Mouse (Mus musculus): Measurements from ENCODE around the gene Mcee.
A peak's percentile ranks its signal among the peaks of the same experiment; 100 is the strongest.

The Mcee gene

GRCm38 (mm10) chr7:64392122-64392818, at the start of gene Mcee, which contains the start of gene Mphosph10:
TSS of gene Mcee (plus strand) at chr7:64392607.
TSS of gene Mphosph10 (minus strand) at chr7:64392268.
- DNase-seq, result peak; percentile 99

GRCm38 (mm10) chr7:64347813-64348212, 44.6 kb upstream of the Mcee start:
- DNase-seq, result no peak

GRCm38 (mm10) chr7:64349147-64349861, 43.1 kb upstream of the Mcee start:
- no peak for DNase-seq

DNA sequence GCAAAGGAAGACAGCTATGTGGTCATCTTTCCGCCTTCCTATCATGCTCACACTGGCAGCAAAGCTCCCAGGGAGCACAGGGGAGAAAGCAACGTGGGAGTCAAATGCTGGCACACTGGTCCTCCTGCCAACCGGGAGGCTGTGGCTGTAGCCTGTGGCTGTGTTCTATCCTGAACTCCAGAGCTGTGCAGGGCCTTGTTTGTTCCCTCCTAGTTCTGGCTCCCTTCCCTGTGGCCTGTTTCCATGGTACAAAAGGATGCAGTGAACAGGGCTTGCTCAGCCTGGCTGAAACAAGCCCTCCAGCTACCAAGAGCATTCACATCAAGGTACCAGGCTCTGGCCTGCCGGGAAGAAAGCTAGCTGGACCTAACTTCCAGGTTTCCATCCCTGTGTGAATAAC, 41.3 kb upstream of the Mcee start:
- no peak for DNase-seq

DNA sequence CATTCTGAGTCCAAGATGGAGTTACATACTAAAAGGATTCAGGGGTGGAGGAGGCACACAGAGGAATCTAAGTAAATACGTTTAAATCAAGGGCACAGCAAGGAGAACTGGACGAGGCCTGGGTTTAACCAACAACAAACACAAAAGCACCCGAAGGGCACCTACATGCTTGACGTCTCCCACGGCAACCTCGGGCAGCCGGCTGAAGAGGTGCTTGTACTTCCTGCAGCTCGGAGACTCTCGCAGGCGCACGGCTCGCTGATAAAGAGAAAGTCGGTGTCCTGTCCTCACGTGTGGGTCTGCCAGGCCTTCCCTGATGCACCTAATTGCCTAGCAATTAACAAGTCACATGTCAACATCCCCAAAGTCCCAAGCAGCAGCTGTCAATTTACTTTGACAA, 38.2 kb upstream of the Mcee start:
- peak; percentile 30 to 52 for DNase-seq

GRCm38 (mm10) chr7:64356661-64357060, 35.7 kb upstream of the Mcee start:
- DNase-seq, result no peak

- peak; percentile 90 to 94 for DNase-seq
Measured at GRCm38 (mm10) chr7:64357405-64357804, 35.0 kb upstream of the Mcee start.

- no peak for DNase-seq
Measured at GRCm38 (mm10) chr7:64358666-64359065, 33.7 kb upstream of the Mcee start.

DNA sequence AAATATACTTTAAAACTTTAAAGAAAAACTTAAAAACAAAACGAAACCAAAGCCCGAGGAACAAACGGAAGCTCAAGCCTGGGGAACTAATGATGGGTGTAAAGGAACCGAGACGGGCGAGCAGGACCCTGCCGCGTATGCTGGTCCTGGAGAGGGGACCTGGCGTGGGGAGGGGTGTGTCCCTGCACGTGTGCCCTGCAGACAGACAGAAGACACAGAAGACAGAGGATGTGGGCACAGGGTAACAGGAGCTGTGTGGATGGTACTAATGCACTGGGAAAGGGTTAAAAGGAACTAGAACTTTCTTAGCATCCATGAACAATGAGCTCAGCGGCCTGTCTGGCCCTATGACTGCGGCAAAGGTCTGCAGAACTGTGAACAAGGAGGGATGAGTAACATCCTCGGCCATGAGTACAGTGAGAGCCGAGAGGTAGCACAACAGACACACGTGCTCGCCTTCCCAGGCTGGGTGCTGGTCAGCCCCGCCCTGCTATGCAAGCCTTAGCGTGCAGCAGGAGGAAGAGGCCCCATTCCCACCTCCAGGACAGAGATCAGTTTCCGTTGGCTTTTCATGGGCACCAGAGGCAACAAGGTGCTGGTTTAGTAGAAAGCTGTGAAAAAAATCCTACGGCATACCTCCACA, 32.3 kb upstream of the Mcee start:
- no peak for DNase-seq

DNA sequence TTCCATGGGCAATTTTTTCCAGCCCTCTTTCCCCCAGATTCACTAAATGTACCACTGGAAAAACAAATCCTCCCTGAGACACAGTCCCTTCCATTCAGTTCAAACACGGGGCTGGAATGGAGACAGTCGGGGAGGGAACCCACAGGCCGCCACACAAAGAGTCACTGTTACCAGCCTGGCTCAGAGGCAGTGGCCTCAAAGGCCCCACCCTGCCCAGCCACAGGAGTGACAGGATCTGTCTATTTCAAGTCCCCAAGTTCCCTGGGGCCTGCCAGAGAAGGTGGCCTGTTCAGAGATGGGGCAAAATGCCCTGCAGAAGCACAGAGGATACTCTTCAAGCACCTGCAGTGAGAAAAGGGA, 31.8 kb upstream of the Mcee start:
- no peak for DNase-seq

GRCm38 (mm10) chr7:64365863-64366262, 26.5 kb upstream of the Mcee start:
- DNase-seq, result peak; percentile 71 to 76

DNA sequence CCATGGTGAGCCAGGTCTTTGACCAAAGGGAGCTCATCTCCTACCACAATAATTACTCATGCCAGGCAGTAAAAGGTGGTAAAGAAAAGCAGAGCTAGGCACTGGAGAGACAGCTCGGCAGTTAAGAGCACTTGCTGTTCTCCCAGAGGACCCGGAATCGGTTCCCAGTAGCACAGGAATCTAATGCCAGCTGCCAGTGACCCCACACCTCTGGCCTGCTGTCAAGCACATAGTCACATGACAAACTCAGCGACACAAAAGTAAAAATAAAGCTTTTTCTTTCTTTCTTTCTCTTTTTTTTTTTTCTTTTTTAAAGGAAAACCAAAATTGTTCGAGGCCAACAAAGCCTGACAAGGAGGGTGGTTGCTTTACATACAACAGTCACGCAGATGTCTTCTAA, 22.6 kb upstream of the Mcee start:
- no peak for DNase-seq

DNA sequence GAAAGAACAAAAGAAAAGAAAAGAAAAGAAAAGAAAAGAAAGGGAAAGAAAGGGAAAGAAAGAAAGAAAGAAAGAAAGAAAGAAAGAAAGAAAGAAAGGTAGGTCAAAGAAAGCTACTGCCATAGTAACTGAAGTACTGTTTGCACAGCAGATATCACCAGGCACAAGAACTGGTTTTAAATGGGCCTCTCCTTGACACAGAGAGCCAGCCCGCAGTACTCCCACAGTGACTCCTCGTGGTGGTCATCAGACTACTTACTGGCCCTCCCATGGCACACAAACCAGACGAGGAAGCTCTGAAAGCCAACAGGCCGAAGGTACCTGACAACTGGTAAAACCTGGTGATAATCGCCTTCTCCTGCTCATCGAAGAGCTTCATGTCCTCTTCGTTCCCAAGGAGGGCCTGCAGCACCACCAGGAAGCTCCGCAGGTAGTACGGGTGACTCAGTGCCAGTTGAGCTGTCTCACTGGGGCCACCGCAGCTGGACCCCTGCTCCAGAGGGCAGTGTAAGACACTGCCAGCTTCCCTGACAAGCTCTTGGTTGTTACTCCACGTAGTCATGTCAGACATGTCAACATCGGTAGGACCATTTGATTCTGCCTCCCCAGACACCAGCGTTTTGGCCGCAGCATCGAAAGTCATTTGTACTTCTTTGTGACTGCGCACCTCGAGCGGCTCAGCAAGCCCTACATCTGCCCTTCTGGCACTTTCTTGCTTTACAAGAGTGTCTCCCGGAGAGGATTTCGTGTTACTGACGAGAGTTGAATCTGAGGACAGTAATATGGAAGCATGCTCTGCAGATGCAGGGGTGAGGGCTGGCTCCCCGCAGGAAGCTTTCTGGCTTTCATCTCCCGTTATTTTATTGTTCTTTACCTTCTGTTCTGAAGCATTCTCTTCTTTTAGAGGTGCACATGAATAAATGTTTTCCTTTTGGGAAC, 20.2 kb upstream of the Mcee start:
- no peak for DNase-seq

DNA sequence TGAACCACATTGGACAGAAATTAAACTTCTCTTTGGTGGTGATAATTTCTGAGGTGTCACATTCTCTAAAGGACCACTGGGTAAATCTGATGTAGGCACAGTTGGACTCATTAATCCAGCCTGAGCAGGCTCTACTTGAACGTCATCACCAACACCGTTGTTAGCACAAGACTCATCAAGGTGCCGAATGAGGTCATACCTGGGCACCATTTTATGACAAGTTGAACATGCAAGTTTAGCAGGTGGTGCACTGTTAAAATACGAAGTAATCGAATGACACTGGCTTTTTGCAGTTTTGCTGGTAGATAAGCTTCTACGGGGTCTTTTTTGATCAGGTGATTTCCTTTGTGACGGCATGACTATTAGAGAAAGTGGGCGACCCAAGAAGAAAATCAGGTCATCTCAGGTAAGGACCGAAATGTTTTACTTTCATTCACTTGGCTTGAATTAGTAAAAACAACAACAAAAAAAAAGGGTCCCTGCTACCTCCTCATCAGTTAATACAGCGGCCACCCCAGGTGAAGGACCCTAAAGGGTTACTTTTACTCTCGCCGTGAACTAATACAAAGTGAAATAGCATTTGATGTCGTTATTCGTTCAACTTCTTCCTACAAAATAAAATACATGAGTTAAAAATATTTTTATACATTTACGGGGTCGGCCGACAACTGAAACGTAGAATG, 19.1 kb upstream of the Mcee start:
- DNase-seq, result no peak

DNA sequence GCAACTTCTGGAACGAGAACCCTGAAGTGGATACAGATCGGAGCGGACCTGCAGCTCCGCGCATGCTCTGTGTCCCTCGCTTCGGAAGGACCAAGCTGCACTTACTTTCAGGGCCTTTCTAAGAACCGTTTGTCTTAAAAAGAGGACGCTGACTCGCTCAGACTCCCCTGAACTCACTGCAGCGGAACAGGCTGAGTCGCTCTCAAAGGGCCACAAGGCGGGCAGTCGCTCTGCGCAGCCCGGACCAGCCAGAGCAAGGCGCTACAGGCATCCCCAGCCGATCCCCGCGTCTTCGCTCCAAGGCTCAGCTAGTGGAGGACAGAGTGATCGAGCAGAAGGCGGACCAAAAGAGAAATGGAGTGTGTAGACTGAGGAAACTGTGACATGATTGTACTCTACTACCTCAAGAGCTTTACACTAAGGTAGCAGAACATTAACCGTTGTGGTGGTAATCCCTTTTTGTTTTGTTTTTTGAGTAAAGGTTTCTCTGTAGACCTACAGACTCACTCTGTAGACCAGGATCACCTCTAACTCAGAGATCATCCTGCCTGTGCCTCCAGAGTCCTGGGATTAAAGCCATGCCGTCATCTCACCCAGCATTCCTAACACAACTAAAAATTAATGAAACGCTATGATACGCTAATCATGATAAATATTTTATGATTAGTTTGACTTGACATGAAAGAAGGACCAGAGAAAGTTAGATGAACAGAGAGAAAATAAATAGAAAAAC, 18.4 kb upstream of the Mcee start, which contains the start of gene Fan1:
Gene Fan1, minus strand, starts transcription at position 266 of the 733 bp plus-strand sequence.
- peak; percentile 88 to 89 for DNase-seq

DNA sequence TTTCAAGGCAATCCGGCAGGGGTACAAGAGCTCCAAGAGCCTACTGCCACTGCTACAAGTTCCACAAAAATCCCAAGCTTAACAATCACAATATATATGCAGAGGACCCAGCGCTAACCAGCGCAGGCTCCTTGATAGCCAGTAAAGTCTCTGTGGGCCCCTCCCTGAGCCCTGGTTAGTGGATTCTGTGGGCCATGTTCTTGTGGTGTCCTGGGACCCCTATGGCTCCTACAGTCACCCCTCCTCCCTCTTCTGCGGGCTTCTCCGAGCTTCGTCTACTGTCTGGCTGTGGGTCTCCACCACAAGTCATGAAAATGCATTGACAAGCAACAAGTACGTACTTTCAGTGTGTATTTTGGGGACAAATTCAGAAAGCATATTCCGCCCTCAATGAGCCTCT, 928 bp upstream of the Mcee start:
- DNase-seq, result no peak

- DNase-seq, result no peak
Measured at GRCm38 (mm10) chr7:64392819-64393151, 378 bp downstream of the Mcee start.

DNA sequence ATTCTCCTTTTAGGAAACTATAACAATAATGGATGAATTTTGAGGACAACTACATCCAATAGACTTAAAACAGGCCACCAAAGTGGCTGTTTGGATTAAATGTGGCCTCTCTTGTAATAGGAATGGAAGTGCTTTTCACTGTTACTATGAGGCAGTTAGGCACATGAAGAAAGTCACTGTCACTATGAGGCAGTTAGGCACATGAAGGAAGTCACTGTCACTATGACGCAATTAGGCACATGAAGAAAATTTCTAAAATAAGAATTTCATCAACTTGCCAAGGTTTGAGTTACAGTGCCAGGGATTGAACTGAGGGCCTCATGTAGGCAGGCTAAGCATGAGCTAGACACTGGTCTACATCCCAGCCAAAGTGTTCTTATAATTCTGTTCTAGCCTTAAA, 8.3 kb downstream of the Mcee start:
- DNase-seq, result no peak

- no peak for DNase-seq
Measured at GRCm38 (mm10) chr7:64402452-64402851, 10.0 kb downstream of the Mcee start.

DNA sequence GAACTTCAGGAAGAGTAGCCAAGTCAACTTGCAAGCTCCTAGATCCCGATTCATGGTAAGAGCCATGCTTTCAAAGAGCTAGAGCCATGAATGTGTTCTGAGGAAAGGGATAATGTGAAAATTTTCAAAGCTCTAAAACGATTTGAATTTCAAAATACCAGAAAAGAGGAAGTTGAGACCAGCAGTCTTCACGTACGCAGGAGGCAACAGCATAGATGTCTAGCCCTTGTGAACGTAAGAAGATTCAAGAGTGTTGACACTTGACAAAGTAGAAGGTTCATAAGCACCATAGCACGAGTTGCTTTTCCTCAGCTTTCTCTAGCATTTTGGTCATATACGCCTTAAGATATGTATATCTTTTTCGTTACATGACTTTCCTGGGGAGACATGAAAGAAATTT, 11.6 kb downstream of the Mcee start:
- no peak for DNase-seq

DNA sequence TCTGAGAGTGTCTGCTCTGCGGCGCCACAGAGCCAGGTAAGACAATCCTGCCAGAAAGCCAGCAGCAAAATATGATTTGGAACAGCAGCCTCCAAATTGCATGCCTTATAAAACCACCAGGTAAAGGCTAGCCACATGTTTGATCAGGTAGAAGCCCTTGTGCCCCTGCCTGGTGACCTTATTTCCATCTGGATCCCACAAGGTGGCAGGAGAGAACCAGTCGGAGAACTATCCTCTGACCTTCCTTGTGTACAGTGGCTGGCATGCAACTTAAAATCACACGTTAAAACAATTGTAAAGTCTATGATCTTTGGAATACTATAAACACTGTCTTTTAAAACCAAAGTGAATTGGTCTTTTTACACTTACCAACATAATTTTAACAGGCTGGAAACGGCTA, 32.5 kb downstream of the Mcee start:
- DNase-seq, result no peak

Measured in lung, adult 18-20 months (tissue).